Mouse (Mus musculus): Measurements from ENCODE around the gene Lzts3.

DNA sequence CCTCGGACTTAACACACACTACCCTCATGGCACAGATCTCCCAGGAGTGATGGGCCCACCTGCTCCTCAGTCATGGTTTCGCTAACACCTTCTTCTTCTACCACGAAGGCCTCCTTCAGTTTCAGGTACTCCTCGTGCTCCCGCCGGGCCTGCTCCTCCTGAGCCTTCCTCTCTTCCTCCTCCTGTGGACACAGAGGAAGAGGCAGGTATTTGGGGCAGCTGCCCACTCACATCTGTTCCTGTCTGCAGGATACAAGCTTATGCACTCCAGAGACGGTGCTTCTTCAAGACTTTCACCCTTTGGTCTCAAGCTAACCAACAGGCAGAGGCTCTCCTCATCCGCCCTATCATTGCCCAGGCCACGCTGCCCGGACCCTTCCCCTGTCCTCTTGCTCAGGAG lies 15.9 kb upstream of the Lzts3 start:
- TF ChIP-seq POLR2A (IDR thresholded peaks at IDR 0.05; ENCODE audit: extremely low read depth, insufficient read depth, low read length), result no peak
- no peak for TF ChIP-seq CTCF (IDR thresholded peaks at IDR 0.05; ENCODE audit: low read depth, low read length)

Data from liver, adult 2 months (tissue).